Mouse (Mus musculus) forebrain, embryonic 11.5 days (tissue): ENCODE results near the gene Timm13. TPM values are rescaled to one million over a fixed set of nuclear protein-coding genes. Genes with fewer than 3 reads are reported as not detected.

Source experiments
- ATAC-seq: fragments of 200-750 bp; cut with Nextera tagmentation; replicated peaks from 2 replicates; pipeline ENCODE4 v1.8.0; 2017; ENCODE audit warnings: moderate TSS enrichment; ENCODE audit not compliant: low FRiP score
- DNase-seq: peaks from one replicate; pipeline ENCODE4 v3.0.0-alpha.2; 2017; ENCODE audit warnings: low spot score
- H3K27ac ChIP-seq: fragments of 300-500 bp; sonication (generic); 2 replicates; pipeline ENCODE4 v1.5.1; 2014; ENCODE audit warnings: low read depth, low read length
- H3K27me3 ChIP-seq: fragments of 300-500 bp; sonication (generic); 2 replicates; pipeline ENCODE4 v1.6.1; 2014; ENCODE audit warnings: mild to moderate bottlenecking, low read length, mixed read lengths; ENCODE audit not compliant: control insufficient read depth, insufficient read depth
- H3K36me3 ChIP-seq: fragments of 300-500 bp; sonication (generic); 2 replicates; pipeline ENCODE4 v1.6.1; 2014; ENCODE audit warnings: mild to moderate bottlenecking, low read length, moderate library complexity, mixed read lengths; ENCODE audit not compliant: control insufficient read depth, insufficient read depth
- H3K4me1 ChIP-seq: fragments of 300-500 bp; sonication (generic); replicated peaks from 2 replicates; pipeline ENCODE4 v1.6.1; 2014; ENCODE audit warnings: low read length, mixed read lengths; ENCODE audit not compliant: control insufficient read depth, insufficient read depth
- H3K4me2 ChIP-seq: fragments of 300-500 bp; sonication (generic); 2 replicates; pipeline ENCODE4 v1.6.1; 2014; ENCODE audit warnings: low read depth, mild to moderate bottlenecking, low read length, moderate library complexity, mixed read lengths; ENCODE audit not compliant: severe bottlenecking
- H3K4me3 ChIP-seq: fragments of 300-500 bp; sonication (generic); 2 replicates; pipeline ENCODE4 v1.5.1; 2014; ENCODE audit warnings: low read depth, low read length
- H3K9ac ChIP-seq: fragments of 300-500 bp; sonication (generic); 2 replicates; pipeline ENCODE4 v1.6.1; 2014; ENCODE audit warnings: low read length
- H3K9me3 ChIP-seq: fragments of 300-500 bp; sonication (generic); 2 replicates; pipeline ENCODE4 v1.6.1; 2016; ENCODE audit warnings: low read length, mixed read lengths; ENCODE audit not compliant: control insufficient read depth
- WGBS: fragments of 180-500 bp; shearing (Covaris S2); extraction: QIAGEN DNeasy Blood & Tissue Kit; methylation state at CpG from one replicate; pipeline ENCODE4 v1.1.7; 2014; 5-methylcytosine and 5-hydroxymethylcytosine counted together
- polyA plus RNA-seq: library from polyadenylated mRNA; unstranded; fragments of >200 nt; fragmentation: Nextera tagmentation; extraction: Ambion mirVana; gene quantifications from 2 replicates; pipeline ENCODE4 v1.2.1, GENCODE M21; 2014

Timm13 gene
- polyA plus RNA-seq, 1 experiment from 2014 or later = 317 TPM

- Histone ChIP-seq H3K27ac (no peak overlapping the region), H3K9me3 (no peaks in the 10 kb centered on the region), H3K9ac (peak overlapping the region; percentile 20; the same call in 1 of the 2 replicates), H3K27me3 (no peaks in the 10 kb centered on the region), H3K36me3 (no peaks in the 10 kb centered on the region), H3K4me3 (no peak overlapping the region), H3K4me2 (no peak overlapping the region), H3K4me1 (peaks cover 23% of the 10 kb centered on the region; the same call in 1 of the 2 replicates)
- ATAC-seq (no peak), DNase-seq (no peak)
- 84% methylated on average over 5 of the region's 5 CpGs for WGBS
Observed at GRCm38 (mm10) chr10:80856908-80857307, 43.9 kb downstream of the Timm13 start.

DNA sequence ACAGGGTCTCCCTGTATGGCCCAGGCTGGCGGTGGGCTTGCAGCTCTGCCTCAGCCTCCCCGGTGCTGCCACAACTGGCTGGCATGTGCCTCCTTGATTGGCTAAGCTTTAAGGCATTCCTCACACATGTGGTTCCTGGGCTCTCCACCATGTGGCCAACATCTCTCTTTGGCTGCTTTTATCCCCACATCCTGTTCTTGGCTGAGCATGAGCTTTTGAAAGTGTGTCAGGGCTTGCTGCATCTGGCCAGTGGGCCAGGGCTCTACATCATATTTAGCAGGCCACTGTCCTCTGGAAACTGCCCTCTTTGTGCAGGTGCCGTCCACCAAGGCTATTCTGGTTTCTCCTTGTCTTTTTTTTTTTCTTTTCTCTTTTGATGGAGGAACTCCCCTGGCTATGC is 44.5 kb downstream of the Timm13 start:
- no peaks in the 10 kb centered on the region for H3K27me3 ChIP-seq
- ATAC-seq = no peak
- peak overlapping the region; percentile 91 for H3K4me3 ChIP-seq
- 70% methylated on average over 3 of the region's 3 CpGs for WGBS
- peak overlapping the region; percentile 99 for H3K4me2 ChIP-seq
- H3K9ac ChIP-seq = peak overlapping the region; percentile 85
- no peaks in the 10 kb centered on the region for H3K36me3 ChIP-seq
- no peak for DNase-seq
- no peaks in the 10 kb centered on the region for H3K9me3 ChIP-seq
- peaks cover 23% of the 10 kb centered on the region; the same call in 1 of the 2 replicates for H3K4me1 ChIP-seq
- H3K27ac ChIP-seq = no peak overlapping the region

DNA sequence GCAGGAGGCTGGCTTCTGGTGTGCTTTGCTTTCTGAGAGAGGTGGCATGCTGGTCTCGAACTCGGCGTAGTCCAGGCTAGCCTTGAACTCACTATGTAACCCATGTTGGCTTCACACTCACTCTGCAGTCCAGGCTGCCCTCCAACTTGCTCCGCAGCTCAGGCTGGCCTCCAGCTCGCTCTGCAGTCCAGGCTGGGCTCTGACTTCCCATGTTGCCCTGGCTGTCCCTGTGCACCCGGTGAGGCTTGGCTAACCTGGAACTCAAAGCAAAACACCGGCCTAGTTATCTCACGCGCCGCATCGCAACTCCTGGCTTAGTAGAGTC is 45.1 kb downstream of the Timm13 start:
- ATAC-seq (no peak), DNase-seq (no peak)
- no peaks in the 10 kb centered on the region for H3K9me3 ChIP-seq
- peaks cover 23% of the 10 kb centered on the region; the same call in 1 of the 2 replicates for H3K4me1 ChIP-seq
- H3K9ac ChIP-seq = peak overlapping the region; percentile 85
- 24% methylated on average over 11 of the region's 11 CpGs for WGBS
- H3K4me2 ChIP-seq = peak overlapping the region; percentile 99
- no peaks in the 10 kb centered on the region for H3K27me3 ChIP-seq
- peak overlapping the region; percentile 91 for H3K4me3 ChIP-seq
- no peak overlapping the region for H3K27ac ChIP-seq
- no peaks in the 10 kb centered on the region for H3K36me3 ChIP-seq

GRCm38 (mm10) chr10:80854913-80855748 is 45.6 kb downstream of the Timm13 start, which contains the start of the genes Lsm7 and Sppl2b:
Gene Lsm7 (minus strand): TSS chr10:80855209.
Gene Sppl2b (plus strand): TSS chr10:80855275.
- peaks cover 23% of the 10 kb centered on the region; the same call in 1 of the 2 replicates for H3K4me1 ChIP-seq
- peak; percentile 98 for DNase-seq
- peak within 1 kb of the TSS; percentile 99 for H3K4me2 ChIP-seq
- under 1% methylated on average over 81 of the region's 81 CpGs for WGBS
- no peaks in the 10 kb centered on the region for H3K9me3 ChIP-seq
- no peaks in the 10 kb centered on the region for H3K36me3 ChIP-seq
- no peaks in the 10 kb centered on the region for H3K27me3 ChIP-seq
- peak within 1 kb of the TSS; percentile 85 for H3K9ac ChIP-seq
- peak within 1 kb of the TSS; percentile 91 for H3K4me3 ChIP-seq
- no peak within 1 kb of the TSS for H3K27ac ChIP-seq
- ATAC-seq = peak; percentile 86

Other genes starting within 250 kb of the Timm13 start
- 78.3 and 97.3 TPM in 2 replicates for gene Btbd2, start 243.9 kb downstream of the Timm13 start, polyA plus RNA-seq
- 85.1 and 87.0 TPM in 2 replicates for gene Mknk2, start 222.9 kb downstream of the Timm13 start, polyA plus RNA-seq
- 57.9 and 61.1 TPM in 2 replicates for gene Mob3a, start 199.0 kb downstream of the Timm13 start, polyA plus RNA-seq
- 4.8 and 7.2 TPM in 2 replicates for gene Izumo4, start 198.8 kb downstream of the Timm13 start, polyA plus RNA-seq
- 84.2 and 86.3 TPM in 2 replicates for gene Ap3d1, start 158.7 kb downstream of the Timm13 start, polyA plus RNA-seq
- gene Dot1l, start 145.8 kb downstream of the Timm13 start, polyA plus RNA-seq = 34.5 and 34.9 TPM in 2 replicates
- 116 and 119 TPM in 2 replicates for gene Sf3a2, start 102.8 kb downstream of the Timm13 start, polyA plus RNA-seq
- 160 and 163 TPM in 2 replicates for gene Plekhj1, start 102.3 kb downstream of the Timm13 start, polyA plus RNA-seq
- gene Amh, start 95.7 kb downstream of the Timm13 start, polyA plus RNA-seq = 0.15 and 0.16 TPM in 2 replicates
- 0.47 and 0.59 TPM in 2 replicates for gene Jsrp1, start 87.5 kb downstream of the Timm13 start, polyA plus RNA-seq
- 1,775 and 1,994 TPM in 2 replicates for gene Oaz1, start 74.3 kb downstream of the Timm13 start, polyA plus RNA-seq
- 1.2 and 2.1 TPM in 2 replicates for gene Lingo3, start 56.9 kb downstream of the Timm13 start, polyA plus RNA-seq
- gene Lsm7, start 45.8 kb downstream of the Timm13 start, polyA plus RNA-seq = 308 and 322 TPM in 2 replicates
- 37.0 and 39.8 TPM in 2 replicates for gene Sppl2b, start 45.7 kb downstream of the Timm13 start, polyA plus RNA-seq
- 0.08 and 0.12 TPM in 2 replicates for gene Tmprss9, start 29.1 kb downstream of the Timm13 start, polyA plus RNA-seq
- 29.8 and 30.9 TPM in 2 replicates for gene Lmnb2, start 17.3 kb upstream of the Timm13 start, polyA plus RNA-seq
- gene Gadd45b, start 29.1 kb upstream of the Timm13 start, polyA plus RNA-seq = 10.7 and 13.0 TPM in 2 replicates
- 8.0 and 9.2 TPM in 2 replicates for gene Gng7, start 114.0 kb upstream of the Timm13 start, polyA plus RNA-seq
- 1.5 and 2.2 TPM in 2 replicates for gene Diras1, start 124.7 kb upstream of the Timm13 start, polyA plus RNA-seq
- gene Slc39a3, start 136.5 kb upstream of the Timm13 start, polyA plus RNA-seq = 19.4 and 21.6 TPM in 2 replicates
- gene Sgta, start 159.2 kb upstream of the Timm13 start, polyA plus RNA-seq = 259 and 265 TPM in 2 replicates
- 76.1 and 78.9 TPM in 2 replicates for gene Thop1, start 169.1 kb upstream of the Timm13 start, polyA plus RNA-seq
- 0.33 and 0.49 TPM in 2 replicates for gene Creb3l3, start 197.9 kb upstream of the Timm13 start, polyA plus RNA-seq
- gene Map2k2, start 204.9 kb upstream of the Timm13 start, polyA plus RNA-seq = 212 and 232 TPM in 2 replicates
- gene Zbtb7a, start 234.3 kb upstream of the Timm13 start, polyA plus RNA-seq = 8.8 and 10.1 TPM in 2 replicates